Mouse (Mus musculus): Measurements from ENCODE around the gene Cd300lg. TPM values are rescaled to one million over a fixed set of nuclear protein-coding genes. Genes with fewer than 3 reads are reported as not detected.

Gene Cd300lg
- total and polyA plus RNA-seq, 3 experiments, result not detected

GRCm38 (mm10) chr11:102031149-102031548 is 10.2 kb upstream of the Cd300lg start:
- Histone ChIP-seq H3K36me3 (replicated peaks) (no peaks in the 10 kb centered on the region), H3K4me1 (ENCODE audit: insufficient read depth, low read depth, low read length) (peaks cover 31% of the 10 kb centered on the region), H3K9me3 (replicated peaks) (no peaks in the 10 kb centered on the region), H3K4me3 (ENCODE audit: low read depth, low read length) (no peak overlapping the region), H3K27me3 (ENCODE audit: insufficient read depth, low read length) (peaks cover 43% of the 10 kb centered on the region)
- ATAC-seq (ENCODE audit: extremely low read depth, insufficient number of reproducible peaks, low FRiP score, poor library complexity, severe bottlenecking) (no peak), DNase-seq (ENCODE audit: low spot score) (no peak)
- TF ChIP-seq CTCF (IDR thresholded peaks at IDR 0.05; ENCODE audit: low read depth, low read length) (no peak), TAL1 (conservative IDR thresholded peaks at IDR 0.05; ENCODE audit: low read depth, low read length) (no peak), POLR2AphosphoS5 (IDR thresholded peaks at IDR 0.05; ENCODE audit: insufficient replicate concordance, low read depth, low read length) (no peak), GATA2 (IDR thresholded peaks at IDR 0.05; ENCODE audit: borderline replicate concordance, low read depth, low read length) (no peak), GATA1 (IDR thresholded peaks at IDR 0.05; ENCODE audit: borderline replicate concordance, low read length) (no peak)

GRCm38 (mm10) chr11:102033055-102033591 is 8.2 kb upstream of the Cd300lg start:
- no peak for ATAC-seq (ENCODE audit: extremely low read depth, insufficient number of reproducible peaks, low FRiP score, poor library complexity, severe bottlenecking)

GRCm38 (mm10) chr11:102034887-102035286 is 6.4 kb upstream of the Cd300lg start:
- peaks cover 7% of the 10 kb centered on the region; the same call in 1 of the 2 replicates for H3K4me1 ChIP-seq (ENCODE audit: insufficient read depth, low read depth, low read length)
- H3K9me3 ChIP-seq (replicated peaks), result no peaks in the 10 kb centered on the region
- peaks cover 51% of the 10 kb centered on the region for H3K27me3 ChIP-seq (ENCODE audit: insufficient read depth, low read length)
- ATAC-seq (ENCODE audit: extremely low read depth, insufficient number of reproducible peaks, low FRiP score, poor library complexity, severe bottlenecking) (no peak), DNase-seq (ENCODE audit: low spot score) (no peak)
- TF ChIP-seq CTCF (IDR thresholded peaks at IDR 0.05; ENCODE audit: low read depth, low read length), result no peak
- no peak for TF ChIP-seq TAL1 (conservative IDR thresholded peaks at IDR 0.05; ENCODE audit: low read depth, low read length)
- TF ChIP-seq GATA2 (IDR thresholded peaks at IDR 0.05; ENCODE audit: borderline replicate concordance, low read depth, low read length), result no peak
- TF ChIP-seq POLR2AphosphoS5 (IDR thresholded peaks at IDR 0.05; ENCODE audit: insufficient replicate concordance, low read depth, low read length), result no peak
- TF ChIP-seq GATA1 (IDR thresholded peaks at IDR 0.05; ENCODE audit: borderline replicate concordance, low read length), result no peak
- no peak overlapping the region for H3K4me3 ChIP-seq (ENCODE audit: low read depth, low read length)
- H3K36me3 ChIP-seq (replicated peaks), result no peaks in the 10 kb centered on the region

More at GRCm38 (mm10) chr11:102033055-102033591, 8.2 kb upstream of the Cd300lg start:
- Histone ChIP-seq H3K27me3 (ENCODE audit: insufficient read depth, low read length) (peaks cover 41% of the 10 kb centered on the region), H3K4me3 (ENCODE audit: low read depth, low read length) (no peak overlapping the region), H3K36me3 (replicated peaks) (no peaks in the 10 kb centered on the region), H3K9me3 (replicated peaks) (no peaks in the 10 kb centered on the region), H3K4me1 (ENCODE audit: insufficient read depth, low read depth, low read length) (peaks cover 15% of the 10 kb centered on the region)
- DNase-seq (ENCODE audit: low spot score), result no peak
- no peak for TF ChIP-seq CTCF (IDR thresholded peaks at IDR 0.05; ENCODE audit: low read depth, low read length)
- no peak for TF ChIP-seq POLR2AphosphoS5 (IDR thresholded peaks at IDR 0.05; ENCODE audit: insufficient replicate concordance, low read depth, low read length)
- no peak for TF ChIP-seq GATA2 (IDR thresholded peaks at IDR 0.05; ENCODE audit: borderline replicate concordance, low read depth, low read length)
- no peak for TF ChIP-seq GATA1 (IDR thresholded peaks at IDR 0.05; ENCODE audit: borderline replicate concordance, low read length)
- no peak for TF ChIP-seq TAL1 (conservative IDR thresholded peaks at IDR 0.05; ENCODE audit: low read depth, low read length)

GRCm38 (mm10) chr11:102035456-102035960 is 5.8 kb upstream of the Cd300lg start:
- Histone ChIP-seq H3K4me3 (ENCODE audit: low read depth, low read length) (no peak overlapping the region), H3K4me1 (ENCODE audit: insufficient read depth, low read depth, low read length) (peaks cover under 1% of the 10 kb centered on the region; the same call in 1 of the 2 replicates), H3K9me3 (replicated peaks) (no peaks in the 10 kb centered on the region), H3K36me3 (replicated peaks) (no peaks in the 10 kb centered on the region), H3K27me3 (ENCODE audit: insufficient read depth, low read length) (peaks cover 51% of the 10 kb centered on the region)
- TF ChIP-seq POLR2AphosphoS5 (IDR thresholded peaks at IDR 0.05; ENCODE audit: insufficient replicate concordance, low read depth, low read length) (no peak), GATA2 (IDR thresholded peaks at IDR 0.05; ENCODE audit: borderline replicate concordance, low read depth, low read length) (no peak), GATA1 (IDR thresholded peaks at IDR 0.05; ENCODE audit: borderline replicate concordance, low read length) (no peak), CTCF (IDR thresholded peaks at IDR 0.05; ENCODE audit: low read depth, low read length) (no peak)
- DNase-seq (ENCODE audit: low spot score) (no peak), ATAC-seq (ENCODE audit: extremely low read depth, insufficient number of reproducible peaks, low FRiP score, poor library complexity, severe bottlenecking) (no peak)

- no peak for TF ChIP-seq GATA2 (IDR thresholded peaks at IDR 0.05; ENCODE audit: borderline replicate concordance, low read depth, low read length)
- TF ChIP-seq TAL1 (conservative IDR thresholded peaks at IDR 0.05; ENCODE audit: low read depth, low read length), result no peak
- TF ChIP-seq CTCF (IDR thresholded peaks at IDR 0.05; ENCODE audit: low read depth, low read length), result no peak
- H3K9me3 ChIP-seq (replicated peaks), result no peaks in the 10 kb centered on the region
- no peak overlapping the region for H3K4me3 ChIP-seq (ENCODE audit: low read depth, low read length)
- ATAC-seq (ENCODE audit: extremely low read depth, insufficient number of reproducible peaks, low FRiP score, poor library complexity, severe bottlenecking), result no peak
- H3K4me1 ChIP-seq (ENCODE audit: insufficient read depth, low read depth, low read length), result peaks cover 2% of the 10 kb centered on the region
- H3K36me3 ChIP-seq (replicated peaks), result no peaks in the 10 kb centered on the region
- DNase-seq (ENCODE audit: low spot score), result no peak
- H3K27me3 ChIP-seq (ENCODE audit: insufficient read depth, low read length), result peaks cover 47% of the 10 kb centered on the region
Observed at GRCm38 (mm10) chr11:102036336-102036735, 5.0 kb upstream of the Cd300lg start.

- no peak for ATAC-seq (ENCODE audit: extremely low read depth, insufficient number of reproducible peaks, low FRiP score, poor library complexity, severe bottlenecking)
- Histone ChIP-seq H3K36me3 (replicated peaks) (no peaks in the 10 kb centered on the region), H3K4me3 (ENCODE audit: low read depth, low read length) (no peak overlapping the region), H3K9me3 (replicated peaks) (no peaks in the 10 kb centered on the region), H3K27me3 (ENCODE audit: insufficient read depth, low read length) (peaks cover 44% of the 10 kb centered on the region), H3K4me1 (ENCODE audit: insufficient read depth, low read depth, low read length) (peaks cover 6% of the 10 kb centered on the region)
- no peak for DNase-seq (ENCODE audit: low spot score)
- TF ChIP-seq CTCF (IDR thresholded peaks at IDR 0.05; ENCODE audit: low read depth, low read length), result no peak
- TF ChIP-seq GATA2 (IDR thresholded peaks at IDR 0.05; ENCODE audit: borderline replicate concordance, low read depth, low read length), result no peak
- TF ChIP-seq TAL1 (conservative IDR thresholded peaks at IDR 0.05; ENCODE audit: low read depth, low read length), result no peak
- no peak for TF ChIP-seq POLR2AphosphoS5 (IDR thresholded peaks at IDR 0.05; ENCODE audit: insufficient replicate concordance, low read depth, low read length)
- TF ChIP-seq GATA1 (IDR thresholded peaks at IDR 0.05; ENCODE audit: borderline replicate concordance, low read length), result no peak
Observed at GRCm38 (mm10) chr11:102037789-102038188, 3.5 kb upstream of the Cd300lg start.

Data from G1E (cell line).